Mouse (Mus musculus) monocyte, adult 59 days (primary cell): Measurements from ENCODE around the gene Hint3. TPM values are rescaled to one million over a fixed set of nuclear protein-coding genes. Genes with fewer than 3 reads are reported as not detected.

ENCODE experiments used
- total RNA-seq, 2 experiments: library from RNA; stranded (reverse); gene quantifications; one replicate each; pipeline ENCODE4 v1.2.4; 2023

Gene Hint3
- 10 to 100 TPM; 10.5 to 12.5 TPM for total RNA-seq

DNA sequence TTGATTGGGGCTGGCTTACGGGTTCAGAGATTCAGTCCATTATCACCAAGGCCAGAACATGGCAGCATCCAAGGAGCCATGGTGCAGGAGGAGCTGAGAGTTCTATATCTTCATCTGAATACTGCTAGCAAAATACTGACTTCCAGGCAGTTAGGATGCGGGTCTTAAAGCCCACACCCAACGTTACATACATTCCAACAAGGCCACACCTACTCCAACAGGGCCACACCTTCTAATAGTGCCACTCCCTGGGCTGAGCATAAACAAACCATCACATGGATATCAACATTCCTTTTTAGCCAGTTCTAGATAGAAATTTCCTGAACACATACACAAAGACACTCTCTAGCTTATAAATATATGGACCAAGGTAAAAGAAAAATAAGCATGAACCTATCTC lies at the start of gene Hint3:
Gene Hint3, minus strand, starts transcription at position 120 of the 400 bp plus-strand sequence.

DNA sequence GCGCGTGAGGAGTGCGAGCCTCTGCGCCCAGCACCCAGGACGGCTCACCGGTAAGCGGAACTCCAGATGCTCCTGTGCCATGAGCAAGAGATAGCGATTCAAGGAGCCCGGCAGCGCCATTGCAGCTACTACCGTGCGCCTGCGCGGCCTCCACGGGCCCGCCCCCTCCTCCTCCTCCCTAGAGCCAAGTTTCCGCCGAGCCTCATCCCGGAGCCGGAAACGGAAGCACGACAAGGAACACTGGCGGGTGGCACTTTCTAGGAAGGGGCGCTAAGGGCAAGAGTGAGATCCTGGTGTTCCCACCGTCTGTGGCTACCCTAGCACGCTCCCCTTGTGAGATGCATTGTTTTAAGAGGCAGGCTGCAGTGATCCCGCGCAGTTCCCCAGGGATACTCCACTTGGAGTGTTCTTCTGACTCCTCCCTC lies 28.9 kb downstream of the Hint3 start, which contains the start of gene Trmt11:
Gene Trmt11, minus strand, starts transcription at position 208 of the 425 bp plus-strand sequence.

Other genes starting within 250 kb of the Hint3 start
- gene Trmt11, start 28.9 kb downstream of the Hint3 start, total RNA-seq: 10 to 100 TPM in 1 of 2 experiments, 1 to 10 TPM in 1; 9.9 to 11.7 TPM
- 10 to 100 TPM; 24.3 to 28.0 TPM for gene Ncoa7, start 173.7 kb upstream of the Hint3 start, total RNA-seq
- under 1 TPM in 1 of 2 experiments, not detected in 1; 0.55 TPM for gene Hey2, start 213.2 kb upstream of the Hint3 start, total RNA-seq